Mouse (Mus musculus) stomach, embryonic 14.5 days (tissue): ENCODE measurements around the gene Zbtb24. TPM values are rescaled to one million over a fixed set of nuclear protein-coding genes. Genes with fewer than 3 reads are reported as not detected.

ENCODE experiments used
- ATAC-seq: fragments of 200-750 bp; cut with Nextera tagmentation; 2 replicates; pipeline ENCODE4 v1.8.0; 2017; ENCODE audit warnings: low read depth, moderate TSS enrichment; ENCODE audit not compliant: insufficient number of reproducible peaks, insufficient read depth, low FRiP score
- H3K27ac ChIP-seq: fragments of 300-500 bp; sonication (generic); 2 replicates; pipeline ENCODE4 v1.5.1; 2014; ENCODE audit warnings: mild to moderate bottlenecking, low read length, moderate library complexity, mixed read lengths
- H3K27me3 ChIP-seq: fragments of 300-500 bp; sonication (generic); 2 replicates; pipeline ENCODE4 v1.6.1; 2014; ENCODE audit warnings: low read length, control low read depth, mixed read lengths; ENCODE audit not compliant: control insufficient read depth, insufficient read depth
- H3K36me3 ChIP-seq: fragments of 300-500 bp; sonication (generic); 2 replicates; pipeline ENCODE4 v1.6.1; 2014; ENCODE audit warnings: mild to moderate bottlenecking, control low read depth, low read length, moderate library complexity, mixed read lengths; ENCODE audit not compliant: control insufficient read depth, insufficient read depth
- H3K4me1 ChIP-seq: fragments of 300-500 bp; sonication (generic); 2 replicates; pipeline ENCODE4 v1.6.1; 2014; ENCODE audit warnings: low read length, control low read depth, mixed read lengths; ENCODE audit not compliant: control insufficient read depth, insufficient read depth
- H3K4me2 ChIP-seq: fragments of 300-500 bp; sonication (generic); replicated peaks from 2 replicates; pipeline ENCODE4 v1.6.1; 2014; ENCODE audit warnings: low read depth, low read length, control low read depth
- H3K4me3 ChIP-seq: fragments of 300-500 bp; sonication (generic); 2 replicates; pipeline ENCODE4 v1.5.1; 2014; ENCODE audit warnings: low read depth, low read length, control low read depth
- H3K9ac ChIP-seq: fragments of 300-500 bp; sonication (generic); replicated peaks from 2 replicates; pipeline ENCODE4 v1.6.1; 2014; ENCODE audit warnings: low read depth, mild to moderate bottlenecking, control low read depth, low read length, moderate library complexity, mixed read lengths
- H3K9me3 ChIP-seq: fragments of 300-500 bp; sonication (generic); 2 replicates; pipeline ENCODE4 v1.6.1; 2016; ENCODE audit warnings: low read depth, low read length, control low read depth; ENCODE audit not compliant: control insufficient read depth
- WGBS: fragments of 180-500 bp; shearing (Covaris S2); extraction: QIAGEN DNeasy Blood & Tissue Kit; methylation state at CpG from one replicate; pipeline ENCODE4 v1.1.7; 2014; 5-methylcytosine and 5-hydroxymethylcytosine counted together
- polyA plus RNA-seq: library from polyadenylated mRNA; unstranded; fragments of >200 nt; fragmentation: Nextera tagmentation; extraction: Ambion mirVana; gene quantifications from 2 replicates; pipeline ENCODE4 v1.2.1, GENCODE M21; 2014

Zbtb24 gene
- polyA plus RNA-seq, 1 experiment from 2014 or later, result 16.7 TPM

- H3K27me3 ChIP-seq, result no peaks in the 10 kb centered on the region
- peaks cover 4% of the 10 kb centered on the region; the same call in 1 of the 2 replicates for H3K9me3 ChIP-seq
- no peak for ATAC-seq
- no peak overlapping the region for H3K9ac ChIP-seq
- no peaks in the 10 kb centered on the region for H3K4me1 ChIP-seq
- no peak overlapping the region for H3K4me2 ChIP-seq
- H3K36me3 ChIP-seq, result no peaks in the 10 kb centered on the region
- WGBS, result 61% methylated on average over 9 of the region's 9 CpGs
- no peak overlapping the region for H3K27ac ChIP-seq
- no peak overlapping the region for H3K4me3 ChIP-seq
Measured at GRCm38 (mm10) chr10:41420496-41421200, 29.5 kb upstream of the Zbtb24 start.

GRCm38 (mm10) chr10:41423681-41424080, 26.5 kb upstream of the Zbtb24 start:
- no peak overlapping the region for H3K4me2 ChIP-seq
- H3K4me1 ChIP-seq, result no peaks in the 10 kb centered on the region
- WGBS, result 88% methylated on average over 2 of the region's 2 CpGs
- H3K36me3 ChIP-seq, result no peaks in the 10 kb centered on the region
- no peak overlapping the region for H3K4me3 ChIP-seq
- H3K27me3 ChIP-seq, result no peaks in the 10 kb centered on the region
- ATAC-seq, result no peak
- no peak overlapping the region for H3K27ac ChIP-seq
- no peaks in the 10 kb centered on the region for H3K9me3 ChIP-seq
- no peak overlapping the region for H3K9ac ChIP-seq

- 40% methylated on average over 6 of the region's 6 CpGs for WGBS
- H3K9ac ChIP-seq, result no peak overlapping the region
- no peak overlapping the region for H3K4me3 ChIP-seq
- no peaks in the 10 kb centered on the region for H3K27me3 ChIP-seq
- H3K4me2 ChIP-seq, result no peak overlapping the region
- no peaks in the 10 kb centered on the region for H3K36me3 ChIP-seq
- no peak for ATAC-seq
- H3K27ac ChIP-seq, result no peak overlapping the region
- no peaks in the 10 kb centered on the region for H3K9me3 ChIP-seq
- H3K4me1 ChIP-seq, result no peaks in the 10 kb centered on the region
Measured at GRCm38 (mm10) chr10:41426368-41426767, 23.8 kb upstream of the Zbtb24 start.

GRCm38 (mm10) chr10:41434624-41435023, 15.6 kb upstream of the Zbtb24 start:
- no peak overlapping the region for H3K4me3 ChIP-seq
- ATAC-seq, result no peak
- no peaks in the 10 kb centered on the region for H3K9me3 ChIP-seq
- H3K9ac ChIP-seq, result no peak overlapping the region
- H3K4me2 ChIP-seq, result no peak overlapping the region
- H3K36me3 ChIP-seq, result no peaks in the 10 kb centered on the region
- WGBS, result 25% methylated on average over 4 of the region's 4 CpGs
- no peaks in the 10 kb centered on the region for H3K27me3 ChIP-seq
- no peak overlapping the region for H3K27ac ChIP-seq
- H3K4me1 ChIP-seq, result no peaks in the 10 kb centered on the region

GRCm38 (mm10) chr10:41435141-41435540, 15.0 kb upstream of the Zbtb24 start:
- ATAC-seq, result no peak
- Histone ChIP-seq H3K4me2 (no peak overlapping the region), H3K9ac (no peak overlapping the region), H3K27ac (no peak overlapping the region), H3K36me3 (no peaks in the 10 kb centered on the region), H3K9me3 (no peaks in the 10 kb centered on the region), H3K4me1 (no peaks in the 10 kb centered on the region), H3K27me3 (no peaks in the 10 kb centered on the region), H3K4me3 (no peak overlapping the region)
- 22% methylated on average over 3 of the region's 3 CpGs for WGBS

- Histone ChIP-seq H3K4me2 (no peak overlapping the region), H3K9ac (no peak overlapping the region), H3K36me3 (no peaks in the 10 kb centered on the region), H3K4me3 (no peak overlapping the region), H3K4me1 (peaks cover 15% of the 10 kb centered on the region; the same call in 1 of the 2 replicates), H3K27ac (no peak overlapping the region), H3K9me3 (no peaks in the 10 kb centered on the region), H3K27me3 (no peaks in the 10 kb centered on the region)
- no peak for ATAC-seq
- 89% methylated on average over 1 of the region's 1 CpGs for WGBS
Measured at GRCm38 (mm10) chr10:41448216-41448615, 2.0 kb upstream of the Zbtb24 start.

- Histone ChIP-seq H3K9ac (peak overlapping the region; percentile 71), H3K4me1 (peaks cover 15% of the 10 kb centered on the region; the same call in 1 of the 2 replicates), H3K27ac (peak overlapping the region; percentile 66; the same call in 1 of the 2 replicates), H3K4me3 (peak overlapping the region; percentile 87), H3K27me3 (no peaks in the 10 kb centered on the region), H3K9me3 (no peaks in the 10 kb centered on the region), H3K36me3 (0 out of 2 replicates have a peak, but pooled peaks cover 2% of the 10 kb centered on the region), H3K4me2 (peak overlapping the region; percentile 58)
- 15% methylated on average over 14 of the region's 14 CpGs for WGBS
- 0 out of 2 replicates have a peak, but pooled peaks have one; percentile 24 for ATAC-seq
Measured at GRCm38 (mm10) chr10:41449684-41450083, 499 bp upstream of the Zbtb24 start.

GRCm38 (mm10) chr10:41450780-41451522, 768 bp downstream of the Zbtb24 start:
- 52% methylated on average over 18 of the region's 18 CpGs for WGBS
- no peak for ATAC-seq

More at GRCm38 (mm10) chr10:41450780-41451522, 768 bp downstream of the Zbtb24 start:
- no peaks in the 10 kb centered on the region for H3K9me3 ChIP-seq
- H3K4me1 ChIP-seq, result peaks cover 15% of the 10 kb centered on the region; the same call in 1 of the 2 replicates
- no peak overlapping the region; the same call in 1 of the 2 replicates for H3K27ac ChIP-seq
- H3K27me3 ChIP-seq, result no peaks in the 10 kb centered on the region
- peaks cover 8% of the 10 kb centered on the region; the same call in 1 of the 2 replicates for H3K36me3 ChIP-seq
- H3K4me2 ChIP-seq, result peak overlapping the region; percentile 58
- H3K4me3 ChIP-seq, result peak overlapping the region; percentile 87
- peak overlapping the region; percentile 71 for H3K9ac ChIP-seq
